Comparison of ENCODE assay signal across 8 mouse cellular contexts in the genomic region with DNA sequence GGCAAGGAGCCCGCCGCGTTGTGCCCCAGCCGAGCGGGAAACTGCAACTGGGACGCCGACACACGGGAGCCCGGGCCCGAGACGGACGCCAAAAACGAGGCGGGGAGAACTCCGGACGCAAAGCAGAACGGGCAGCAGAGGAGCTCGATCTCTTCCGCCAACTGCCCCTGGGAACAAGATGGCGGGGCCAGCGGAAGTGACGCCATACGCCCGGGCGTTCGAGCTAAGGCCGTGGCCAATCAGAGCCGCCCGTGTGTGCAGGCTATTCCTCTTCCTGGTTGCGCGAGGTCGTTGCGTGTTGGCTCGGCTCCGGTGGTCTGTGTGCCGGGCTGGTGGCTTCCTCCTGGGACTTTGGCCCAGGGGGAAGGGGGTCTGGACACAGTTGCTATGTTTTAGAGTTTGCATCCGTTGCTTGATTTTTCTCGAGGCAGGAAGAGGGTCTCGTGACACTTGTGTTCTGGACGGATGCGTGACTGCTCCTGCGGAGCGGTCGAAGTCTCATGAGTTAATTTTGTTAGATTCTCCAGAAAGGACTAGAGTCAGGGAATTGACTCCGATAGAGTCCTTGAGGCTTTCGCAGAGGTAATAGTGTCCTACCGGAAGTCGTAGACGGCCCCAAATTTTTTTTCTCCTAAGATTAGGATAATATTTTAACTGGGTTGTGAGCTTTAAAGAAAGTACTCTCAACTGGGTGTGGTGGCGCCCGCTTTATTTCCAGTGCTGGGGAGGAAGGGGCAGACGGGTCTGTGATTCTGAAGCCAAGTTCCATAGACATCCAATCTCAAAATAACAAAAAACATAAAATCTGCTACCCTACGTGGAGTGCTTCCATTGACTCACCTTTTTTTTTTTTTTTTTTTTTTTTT. TPM values are rescaled to one million over a fixed set of nuclear protein-coding genes. Genes with fewer than 3 reads are reported as not detected.
A peak's percentile ranks its signal among the peaks of the same experiment; 100 is the strongest.
DNase-seq lines count a peak whose midpoint lies in the region; ATAC-seq and TF ChIP-seq lines count a peak whose summit lies in the region.

Gene Prpf38b, minus strand, starts transcription at position 180 of the 866 bp plus-strand sequence.

- H3K4me1 ChIP-seq in forebrain, embryonic 10.5 days: peaks cover 31% of the 10 kb centered on the region
- peaks cover 13% of the 10 kb centered on the region for H3K4me1 ChIP-seq in heart, embryonic 15.5 days (replicated peaks)
- H3K4me1 ChIP-seq in liver, embryonic 14.5 days (replicated peaks; ENCODE audit: control insufficient read depth in 2 of 2, insufficient read depth in 2 of 2, low read length in 1 of 2): peaks cover 13 to 15% of the 10 kb centered on the region in 2 experiments
- peaks cover 7% of the 10 kb centered on the region for H3K4me1 ChIP-seq in neural tube, embryonic 11.5 days (ENCODE audit: control insufficient read depth, insufficient read depth, low read length)
- 0 out of 2 replicates have a peak, but pooled peaks cover 7% of the 10 kb centered on the region for H3K4me1 ChIP-seq in stomach, postnatal 0 days (replicated peaks; ENCODE audit: control insufficient read depth, insufficient read depth)

- H3K9ac ChIP-seq in heart, embryonic 15.5 days: peak within 1 kb of the TSS; percentile 92
- peak within 1 kb of the TSS; percentile 97 for H3K9ac ChIP-seq in liver, embryonic 14.5 days (replicated peaks)
- peak within 1 kb of the TSS; percentile 87 for H3K9ac ChIP-seq in neural tube, embryonic 11.5 days (ENCODE audit: low read length)
- H3K9ac ChIP-seq in stomach, postnatal 0 days (ENCODE audit: low read length): peak within 1 kb of the TSS; percentile 91

- no peaks in the 10 kb centered on the region for H3K9me3 ChIP-seq in forebrain, embryonic 10.5 days
- H3K9me3 ChIP-seq in heart, embryonic 15.5 days (replicated peaks): no peaks in the 10 kb centered on the region
- no peaks in the 10 kb centered on the region for H3K9me3 ChIP-seq in liver, embryonic 14.5 days (ENCODE audit: control insufficient read depth, low read length)
- no peaks in the 10 kb centered on the region for H3K9me3 ChIP-seq in neural tube, embryonic 11.5 days (ENCODE audit: control insufficient read depth, low read length)
- H3K9me3 ChIP-seq in stomach, postnatal 0 days (ENCODE audit: control insufficient read depth, low read length): no peaks in the 10 kb centered on the region

- TF ChIP-seq EP300 in liver, embryonic 14.5 days (IDR thresholded peaks at IDR 0.05; ENCODE audit: low read depth): no peak
- no peak for TF ChIP-seq EP300 in stomach, postnatal 0 days (optimal IDR thresholded peaks at IDR 0.05)

- WGBS in forebrain, embryonic 10.5 days: under 1% methylated on average over 53 of the region's 53 CpGs
- WGBS in heart, embryonic 15.5 days: under 1% methylated on average over 53 of the region's 53 CpGs
- WGBS in liver, embryonic 14.5 days (ENCODE audit: insufficient replicate concordance): under 1% methylated on average over 53 of the region's 53 CpGs
- 1% methylated on average over 53 of the region's 53 CpGs for WGBS in neural tube, embryonic 11.5 days
- WGBS in stomach, postnatal 0 days: 2% methylated on average over 53 of the region's 53 CpGs

- ATAC-seq in heart, embryonic 15.5 days (replicated peaks; ENCODE audit: insufficient number of reproducible peaks, insufficient read depth, low FRiP score, low read depth): peak; percentile 99
- ATAC-seq in liver, embryonic 14.5 days (ENCODE audit: insufficient read depth): peak; percentile 98
- ATAC-seq in neural tube, embryonic 11.5 days (ENCODE audit: insufficient read depth, low FRiP score, low TSS enrichment): peak; percentile 99
- peak; percentile 99 for ATAC-seq in stomach, postnatal 0 days (ENCODE audit: low FRiP score, low TSS enrichment)

- H3K4me3 ChIP-seq in forebrain, embryonic 10.5 days: peak within 1 kb of the TSS; percentile 98
- H3K4me3 ChIP-seq in heart, embryonic 15.5 days: peak within 1 kb of the TSS; percentile 76
- H3K4me3 ChIP-seq in liver, embryonic 14.5 days (ENCODE audit: insufficient read depth in 1 of 2, low read depth in 2 of 2, low read length in 2 of 2): peak within 1 kb of the TSS; percentile 93 to 99
- H3K4me3 ChIP-seq in neural tube, embryonic 11.5 days (ENCODE audit: low read depth, low read length): peak within 1 kb of the TSS; percentile 86
- peak within 1 kb of the TSS; percentile 90 for H3K4me3 ChIP-seq in stomach, postnatal 0 days (ENCODE audit: low read depth, low read length)

- no peak for TF ChIP-seq CTCF in liver, embryonic 14.5 days (IDR thresholded peaks at IDR 0.05; ENCODE audit: low read depth)
- TF ChIP-seq CTCF in stomach, postnatal 0 days (IDR thresholded peaks at IDR 0.05; ENCODE audit: low read depth): 0 out of 2 replicates have a peak, but pooled peaks have one; percentile 1

- no peaks in the 10 kb centered on the region for H3K27me3 ChIP-seq in forebrain, embryonic 10.5 days (ENCODE audit: poor library complexity, severe bottlenecking)
- H3K27me3 ChIP-seq in heart, embryonic 15.5 days: no peaks in the 10 kb centered on the region
- H3K27me3 ChIP-seq in liver, embryonic 14.5 days (ENCODE audit: control insufficient read depth, insufficient read depth, low read length): no peaks in the 10 kb centered on the region
- H3K27me3 ChIP-seq in neural tube, embryonic 11.5 days (ENCODE audit: control insufficient read depth, insufficient read depth, low read length): no peaks in the 10 kb centered on the region
- H3K27me3 ChIP-seq in stomach, postnatal 0 days (ENCODE audit: control insufficient read depth, insufficient read depth, low read length): no peaks in the 10 kb centered on the region

- peaks cover 25% of the 10 kb centered on the region for H3K36me3 ChIP-seq in forebrain, embryonic 10.5 days (replicated peaks)
- H3K36me3 ChIP-seq in heart, embryonic 15.5 days: peaks cover 14% of the 10 kb centered on the region
- peaks cover 22% of the 10 kb centered on the region for H3K36me3 ChIP-seq in liver, embryonic 14.5 days (replicated peaks; ENCODE audit: control insufficient read depth, insufficient read depth, low read depth)
- no peaks in the 10 kb centered on the region for H3K36me3 ChIP-seq in neural tube, embryonic 11.5 days (ENCODE audit: control insufficient read depth, insufficient read depth, low read length)
- H3K36me3 ChIP-seq in stomach, postnatal 0 days (ENCODE audit: control insufficient read depth, insufficient read depth, low read length): no peaks in the 10 kb centered on the region

- peak within 1 kb of the TSS; percentile 97 for H3K27ac ChIP-seq in forebrain, embryonic 10.5 days
- peak within 1 kb of the TSS; percentile 99 for H3K27ac ChIP-seq in heart, embryonic 15.5 days
- peak within 1 kb of the TSS; percentile 95 for H3K27ac ChIP-seq in liver, embryonic 14.5 days
- peak within 1 kb of the TSS; percentile 95 for H3K27ac ChIP-seq in neural tube, embryonic 11.5 days (ENCODE audit: low read depth, low read length)
- H3K27ac ChIP-seq in stomach, postnatal 0 days (replicated peaks): peak within 1 kb of the TSS; percentile 100

- DNase-seq in CD8-positive naive resting alpha-beta T cell, adult 2 months (ENCODE audit: low read depth in 2 of 2, low spot score in 2 of 2): peak; percentile 91 to 92
- DNase-seq in c-Kit-positive CD71-negative TER-119-negative erythroid progenitor cells, embryonic 14.5 days (ENCODE audit: low read depth): peak; percentile 93
- DNase-seq in forebrain, embryonic 10.5 days (ENCODE audit: extremely low spot score, low spot score): peak; percentile 97
- DNase-seq in kidney, postnatal 25 days: peak; percentile 97 to 99
- peak; percentile 89 to 91 (median 90) for DNase-seq in liver, embryonic 14.5 days (ENCODE audit: low read depth in 3 of 3, low spot score in 3 of 3)
- DNase-seq in neural tube, embryonic 11.5 days (ENCODE audit: low spot score): peak; percentile 97
- DNase-seq in stomach, postnatal 0 days (ENCODE audit: low spot score): peak; percentile 97

- H3K4me2 ChIP-seq in heart, embryonic 15.5 days: peak within 1 kb of the TSS; percentile 93
- peak within 1 kb of the TSS; percentile 97 for H3K4me2 ChIP-seq in liver, embryonic 14.5 days (ENCODE audit: low read depth)
- peak within 1 kb of the TSS; percentile 97 for H3K4me2 ChIP-seq in neural tube, embryonic 11.5 days (ENCODE audit: low read depth)
- H3K4me2 ChIP-seq in stomach, postnatal 0 days (replicated peaks; ENCODE audit: low read depth): peak within 1 kb of the TSS; percentile 93

RNA-seq across cellular contexts. Expression of gene Prpf38b, which starts in this region (rescaled TPM):
- polyA plus RNA-seq in forebrain, embryonic 10.5 days (2016; fragmentation: Nextera tagmentation; extraction: Ambion mirVana): 67.5 and 78.3 TPM in 2 replicates
- 48.1 and 51.6 TPM in 2 replicates for polyA plus RNA-seq in heart, embryonic 15.5 days (2015; fragmentation: Nextera tagmentation; extraction: Ambion mirVana)
- 29.5 and 47.5 TPM in 2 replicates for polyA plus RNA-seq in liver, embryonic 14.5 days (2012; rRNA removed)
- polyA plus RNA-seq in liver, embryonic 14.5 days (2014; fragmentation: Nextera tagmentation; extraction: Ambion mirVana): 20.2 and 22.4 TPM in 2 replicates
- polyA plus RNA-seq in neural tube, embryonic 11.5 days (2014; fragmentation: Nextera tagmentation; extraction: Ambion mirVana): 59.0 and 59.8 TPM in 2 replicates
- polyA plus RNA-seq in stomach, postnatal 0 days (2015; fragmentation: Nextera tagmentation; extraction: Ambion mirVana): 26.1 and 31.1 TPM in 2 replicates

Comparison
In these comparisons a context has a peak if more than half of its experiments do, and no peak if none do; other contexts are left out.
1. Peak in every context shown above with its lines: DNase-seq, ATAC-seq, H3K4me3 ChIP-seq and H3K27ac ChIP-seq.